Mouse (Mus musculus): ENCODE results near the gene Ctnnd2. TPM values are rescaled to one million over a fixed set of nuclear protein-coding genes. Genes with fewer than 3 reads are reported as not detected.

The Ctnnd2 gene
- total RNA-seq, 2 experiments from 2014 or later, result 2.6 to 2.8 TPM

DNA sequence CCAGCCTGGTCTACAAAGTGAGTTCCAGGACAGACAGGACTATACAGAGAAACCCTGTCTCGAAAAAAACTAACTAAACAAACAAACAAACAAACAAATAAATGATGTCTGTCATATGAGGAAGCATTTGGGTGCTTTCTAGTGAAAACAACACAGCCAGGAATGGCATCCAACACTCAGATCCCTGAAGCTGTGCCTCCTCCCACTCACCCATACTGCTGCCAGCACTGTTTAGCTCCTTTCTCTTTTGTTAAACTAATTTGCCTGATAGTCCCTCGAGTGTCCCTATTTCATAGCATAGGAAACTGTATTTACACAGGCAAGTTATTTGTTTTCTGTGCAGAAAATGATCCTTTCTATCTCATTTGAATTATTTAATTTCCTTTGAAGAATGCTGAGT is 546.8 kb downstream of the Ctnnd2 start:
- no peak for DNase-seq

DNA sequence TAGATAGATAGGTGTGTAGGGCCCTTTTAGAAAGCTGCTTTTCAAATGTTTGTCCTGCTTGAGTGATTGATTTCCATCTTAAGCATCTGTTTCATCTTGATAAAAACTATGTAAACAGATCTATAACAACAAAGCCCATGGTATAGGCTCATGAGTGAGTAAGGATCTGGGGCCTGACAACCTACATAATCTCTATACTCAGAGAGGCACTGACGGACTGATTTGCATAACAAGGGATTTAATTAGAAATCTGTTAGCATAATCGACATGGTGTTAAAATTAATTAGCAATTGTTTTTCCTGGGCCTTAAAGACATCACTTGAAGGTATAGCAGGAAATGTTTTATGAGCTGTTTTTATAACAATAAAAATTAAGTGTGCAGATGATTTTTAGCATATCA is 548.7 kb downstream of the Ctnnd2 start:
- DNase-seq, result no peak

DNA sequence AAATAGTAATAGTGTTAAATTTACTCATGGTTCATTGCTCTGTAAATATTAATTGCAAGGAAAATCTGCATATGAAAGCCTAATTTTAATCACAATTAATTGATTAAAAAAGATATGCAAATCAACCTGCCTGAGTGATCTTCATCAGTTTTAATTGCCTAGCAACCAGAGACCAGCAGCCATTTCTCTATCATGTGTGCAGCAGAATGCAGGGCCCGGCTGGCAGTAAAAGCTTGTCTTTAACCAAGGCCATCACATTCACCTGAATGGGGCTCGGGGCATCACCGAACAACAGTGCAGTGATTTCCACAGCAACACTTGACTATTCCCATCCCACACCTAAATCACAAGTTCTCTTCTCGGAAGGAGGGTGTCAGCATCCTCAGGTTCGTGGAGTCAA is 553.7 kb downstream of the Ctnnd2 start:
- DNase-seq, result no peak

DNA sequence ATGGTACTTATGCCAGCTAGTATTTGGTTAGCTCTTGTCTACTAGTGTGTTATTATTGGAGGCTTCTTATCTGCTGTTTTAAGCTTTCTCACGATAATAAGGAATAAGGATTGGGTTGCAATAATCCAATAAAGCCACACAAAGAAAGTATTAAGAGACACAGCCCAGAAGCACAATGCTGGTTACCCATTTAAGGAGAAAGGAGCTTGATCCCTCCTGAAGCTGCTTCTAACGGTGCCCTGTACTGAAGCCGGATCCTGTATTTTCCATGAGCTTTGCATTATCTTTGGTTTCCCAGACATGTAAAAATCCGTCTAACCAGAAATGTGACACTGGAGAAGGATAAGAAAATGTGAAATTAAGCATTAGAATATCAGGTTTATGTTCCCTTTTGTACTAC is 565.8 kb downstream of the Ctnnd2 start:
- no peak for DNase-seq

DNA sequence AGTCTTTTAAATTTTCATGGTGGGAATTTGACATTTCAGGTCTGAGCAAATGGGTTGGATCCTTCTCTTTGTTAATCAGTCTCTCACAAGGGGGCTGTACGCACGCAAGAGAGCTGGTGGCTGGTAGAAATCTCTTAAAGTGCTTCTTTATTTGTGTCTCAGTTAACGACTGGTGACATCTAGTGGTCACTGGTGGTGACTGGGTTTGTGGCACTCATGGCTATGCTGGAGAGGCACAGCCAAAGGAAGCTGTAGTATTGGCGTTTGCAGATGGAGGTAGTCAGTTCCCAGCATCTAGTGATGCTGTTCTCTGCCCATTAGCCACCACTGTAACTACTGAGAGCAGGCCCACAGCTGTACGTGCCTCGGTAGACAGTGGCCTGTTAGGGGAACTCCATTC is 568.3 kb downstream of the Ctnnd2 start:
- peak; percentile 32 to 50 for DNase-seq

DNA sequence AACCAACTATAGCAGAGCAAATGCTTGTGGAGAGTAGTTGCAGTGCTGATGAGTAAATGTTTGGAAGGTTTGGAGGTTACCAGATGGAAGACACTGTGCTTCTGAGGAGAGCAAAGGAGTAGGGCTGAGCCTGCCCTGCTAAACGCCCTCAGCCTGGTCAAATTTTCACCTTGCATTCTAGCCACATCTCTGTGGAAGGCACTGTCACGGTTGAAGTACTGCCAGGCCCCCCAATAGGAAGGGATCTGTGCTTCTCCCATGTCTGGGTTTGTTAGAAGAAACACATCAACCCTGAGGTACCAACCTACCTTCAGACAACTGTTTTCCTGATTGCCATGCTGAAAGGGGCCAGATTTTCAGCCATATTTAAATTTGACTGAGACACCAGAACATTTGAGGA is 585.6 kb downstream of the Ctnnd2 start:
- no peak for DNase-seq

DNA sequence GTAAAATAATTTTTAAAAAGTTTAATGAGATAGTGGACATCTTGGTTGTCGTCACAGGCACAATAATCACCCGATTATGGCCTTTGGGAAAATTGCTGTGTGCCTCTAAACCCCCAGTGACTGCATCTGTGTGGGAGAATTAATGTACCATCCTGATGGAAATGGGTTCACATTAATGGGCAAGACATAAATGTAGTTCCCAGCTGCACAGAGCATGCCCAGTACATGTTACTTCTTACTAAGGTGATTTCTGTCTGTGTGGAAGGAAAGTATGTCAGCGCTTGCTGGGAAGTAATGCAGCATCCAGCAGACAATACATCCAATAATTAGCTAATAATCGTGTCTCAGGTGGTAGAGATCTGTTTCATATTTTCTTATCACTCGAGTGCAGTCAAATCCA is 589.8 kb downstream of the Ctnnd2 start:
- DNase-seq, result no peak

DNA sequence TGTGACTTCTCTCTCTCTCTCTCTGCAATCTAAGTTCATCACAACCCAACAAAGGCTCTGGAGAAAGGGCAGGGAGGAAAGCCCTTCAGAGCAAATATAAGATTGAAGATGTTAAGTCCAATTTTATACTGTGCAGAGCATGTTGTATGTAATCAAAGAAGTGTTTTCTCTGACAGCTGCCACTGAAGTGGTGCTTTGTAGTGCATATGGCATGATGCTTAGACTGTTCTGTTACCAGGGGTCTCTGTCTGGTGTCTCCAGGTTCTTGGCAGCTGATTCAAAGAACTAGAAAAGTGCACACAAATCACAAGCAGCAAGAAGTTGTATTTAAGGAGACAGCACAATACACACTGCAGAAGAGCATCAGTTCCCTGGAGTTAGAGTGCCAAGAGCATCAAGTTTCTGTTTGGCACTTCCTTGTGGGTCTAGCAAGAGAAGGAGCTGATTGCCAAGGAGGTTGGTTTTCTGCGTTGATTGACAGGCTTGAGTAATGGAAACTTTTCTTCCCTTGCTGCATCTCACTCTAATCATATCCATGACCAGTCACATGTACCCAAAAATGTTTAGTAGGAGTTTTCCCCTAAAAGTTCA is 590.4 kb downstream of the Ctnnd2 start:
- DNase-seq, result no peak

DNA sequence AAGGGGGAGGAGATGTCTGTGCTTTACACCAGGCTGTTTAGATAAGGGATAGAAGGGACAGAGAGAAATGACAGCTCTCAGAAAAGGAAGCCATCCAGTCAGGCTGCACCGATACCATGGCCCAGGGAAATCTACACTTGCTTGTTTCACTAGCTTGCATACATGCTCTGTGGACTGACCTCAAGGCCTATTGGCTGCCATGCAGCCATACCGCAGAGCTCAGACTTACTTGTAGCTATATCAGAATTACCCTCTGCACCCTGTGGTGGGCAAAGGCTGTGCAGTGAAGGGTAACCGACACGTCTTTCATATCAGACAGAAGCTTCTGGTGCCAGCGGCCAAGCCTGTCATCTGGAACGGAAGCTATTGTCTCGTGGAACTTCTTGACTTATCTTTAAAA is 604.5 kb downstream of the Ctnnd2 start:
- no peak for DNase-seq

DNA sequence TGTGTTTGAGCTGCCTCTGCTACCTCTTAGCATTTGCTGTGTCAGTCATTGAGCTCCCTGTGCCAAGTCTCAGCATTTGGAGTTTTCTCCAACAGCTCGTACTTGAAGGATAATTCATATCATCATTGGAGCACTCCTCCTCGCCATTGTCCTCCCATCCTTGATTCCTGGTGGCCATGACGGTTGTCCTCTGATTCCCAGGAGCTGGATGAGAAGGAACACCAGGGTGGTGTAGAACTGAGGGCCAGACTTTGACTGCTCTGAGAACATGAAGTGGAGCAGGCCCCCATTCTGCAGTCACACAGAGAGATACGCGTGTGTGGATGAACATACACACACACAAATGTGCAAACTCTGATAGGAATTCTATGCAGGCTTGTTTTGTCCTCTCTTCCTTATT is 605.4 kb downstream of the Ctnnd2 start:
- no peak for DNase-seq

DNA sequence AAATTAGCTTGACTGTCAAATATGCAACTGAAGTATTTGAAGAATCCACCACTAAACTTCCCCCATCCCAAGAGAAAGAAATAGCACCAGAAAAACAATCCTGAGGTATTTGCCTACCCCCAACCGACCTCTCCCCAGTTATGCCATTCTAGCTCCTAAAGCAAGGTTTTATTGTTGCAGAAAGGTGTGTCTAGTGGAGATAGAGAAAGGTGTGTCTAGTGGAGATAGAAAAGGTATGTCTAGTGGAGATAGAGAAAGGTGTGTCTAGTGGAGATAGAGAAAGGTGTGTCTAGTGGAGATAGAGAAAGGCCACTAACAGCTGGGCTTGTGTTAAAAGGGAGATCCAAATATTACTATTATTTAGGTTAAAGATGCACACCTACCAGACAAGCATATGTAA is 607.5 kb downstream of the Ctnnd2 start:
- DNase-seq, result no peak

DNA sequence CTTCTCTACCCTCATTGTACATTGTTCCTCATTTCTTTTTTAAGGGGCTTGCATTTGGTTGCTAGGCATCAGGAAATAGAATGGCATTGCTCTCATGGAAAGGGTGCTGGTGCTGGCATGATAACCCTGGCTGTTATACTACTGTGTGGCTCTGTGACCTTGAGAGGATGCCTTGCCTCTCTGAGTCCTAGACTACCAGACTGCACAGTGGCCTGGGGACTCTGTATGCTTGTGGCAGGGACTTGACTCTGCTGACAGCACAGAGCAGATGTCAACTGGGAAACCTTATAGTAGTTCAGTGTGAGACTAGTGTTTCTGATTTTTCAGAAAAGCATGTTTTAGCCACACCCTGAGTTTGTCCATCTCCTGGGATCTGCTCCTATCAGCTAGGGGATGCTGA is 608.6 kb downstream of the Ctnnd2 start:
- DNase-seq, result no peak

DNA sequence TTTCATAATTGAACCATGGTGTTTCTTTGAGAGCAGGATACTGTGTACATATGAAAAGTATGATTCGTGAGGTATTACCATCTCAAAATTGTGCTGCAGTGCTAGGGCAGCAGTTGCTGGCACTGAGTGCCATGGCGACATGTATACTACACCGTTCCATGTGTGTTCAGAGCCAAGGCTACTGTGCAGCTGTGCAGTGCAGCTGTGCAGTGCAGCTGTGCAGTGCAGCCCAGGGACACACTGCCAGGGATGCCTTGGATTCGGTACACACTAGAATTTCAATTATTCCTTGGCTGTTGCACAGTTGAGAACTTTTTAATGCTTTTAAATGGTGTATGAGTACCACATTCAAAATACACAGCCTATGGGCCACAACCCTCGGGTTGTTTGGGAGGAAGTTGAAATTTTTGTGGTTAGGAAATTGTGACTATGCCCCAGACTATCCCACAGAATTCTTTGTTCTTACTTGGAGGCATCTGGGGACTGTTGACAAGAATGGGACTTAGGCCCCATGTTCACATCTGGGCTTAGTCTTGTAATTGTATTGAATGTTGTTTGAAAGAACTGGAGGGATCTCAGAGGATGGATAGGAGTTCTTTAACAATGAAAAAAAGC is 613.4 kb downstream of the Ctnnd2 start:
- DNase-seq, result no peak

DNA sequence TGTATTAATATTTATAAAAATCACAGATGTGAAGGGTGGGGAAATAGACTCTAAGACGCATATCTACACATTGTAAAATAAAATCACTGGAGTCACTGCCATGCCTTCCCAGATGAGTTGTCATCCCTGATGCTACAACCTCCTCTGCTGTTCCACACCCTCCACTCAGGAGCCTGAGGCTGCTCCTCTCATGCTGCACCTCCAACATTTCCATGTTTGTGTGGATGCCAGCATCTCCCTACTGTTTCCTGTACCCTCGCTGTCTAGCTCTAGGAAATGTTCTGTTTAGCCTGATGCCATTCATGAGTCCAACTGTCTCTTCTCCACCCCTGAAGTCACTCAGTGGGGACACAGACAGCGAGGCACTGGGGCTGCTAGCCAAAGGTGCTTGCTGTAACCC is 620.9 kb downstream of the Ctnnd2 start:
- DNase-seq, result no peak

DNA sequence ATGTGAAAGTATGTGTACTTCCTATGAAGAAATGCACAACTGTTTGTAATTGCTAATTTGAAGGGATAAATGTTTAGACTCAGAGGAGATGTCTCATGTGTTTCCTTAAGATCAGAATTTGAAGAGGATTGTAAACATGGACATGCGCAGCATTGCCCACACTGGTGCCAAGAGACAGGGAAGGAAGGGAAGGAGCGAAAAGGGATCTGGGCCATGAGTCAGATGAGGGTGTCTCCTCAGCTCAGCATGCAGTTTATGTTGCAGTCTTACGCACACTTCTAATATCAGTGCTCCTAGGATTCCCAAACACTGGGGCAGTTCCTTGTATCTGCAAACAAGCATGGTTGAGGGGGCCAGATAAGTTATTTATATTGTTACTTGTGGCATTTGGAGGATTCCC is 623.3 kb downstream of the Ctnnd2 start:
- no peak for DNase-seq

DNA sequence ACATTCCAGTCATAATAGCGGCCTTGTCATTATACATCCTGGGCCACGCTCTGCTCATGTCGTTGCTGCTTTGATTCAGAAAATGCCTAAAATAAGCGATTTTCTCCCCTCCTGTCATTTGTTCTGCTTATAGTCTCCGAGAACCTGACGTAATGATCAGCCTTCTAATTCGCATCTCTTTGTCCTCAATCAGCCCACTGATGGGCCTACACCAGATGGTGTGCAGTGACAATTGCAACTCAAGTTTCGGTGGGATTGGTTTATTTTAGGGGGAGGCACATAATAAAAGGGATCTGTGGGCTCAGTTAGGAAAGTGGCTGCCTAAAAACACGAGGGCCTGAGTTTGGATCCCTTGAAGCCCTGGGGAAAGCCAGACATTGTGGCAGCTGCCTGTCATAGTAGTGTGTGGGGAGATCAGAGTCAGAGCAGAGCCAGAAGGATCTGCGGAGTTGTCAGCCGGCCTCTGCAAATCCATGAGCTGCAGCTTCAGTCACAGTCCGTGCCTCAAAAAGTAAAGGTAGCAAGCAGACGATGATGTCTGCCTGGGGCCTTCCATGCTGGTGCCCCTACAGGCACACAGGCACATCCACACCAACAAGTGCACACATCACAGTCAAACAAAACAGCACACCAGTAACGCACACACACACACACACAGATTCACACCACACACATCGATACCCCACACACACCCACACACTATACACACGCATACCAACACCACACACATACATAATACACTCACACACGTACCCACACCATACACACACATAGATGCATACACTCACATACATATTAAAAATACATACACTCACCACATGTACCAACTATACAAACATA is 655.3 kb downstream of the Ctnnd2 start:
- DNase-seq, result no peak

DNA sequence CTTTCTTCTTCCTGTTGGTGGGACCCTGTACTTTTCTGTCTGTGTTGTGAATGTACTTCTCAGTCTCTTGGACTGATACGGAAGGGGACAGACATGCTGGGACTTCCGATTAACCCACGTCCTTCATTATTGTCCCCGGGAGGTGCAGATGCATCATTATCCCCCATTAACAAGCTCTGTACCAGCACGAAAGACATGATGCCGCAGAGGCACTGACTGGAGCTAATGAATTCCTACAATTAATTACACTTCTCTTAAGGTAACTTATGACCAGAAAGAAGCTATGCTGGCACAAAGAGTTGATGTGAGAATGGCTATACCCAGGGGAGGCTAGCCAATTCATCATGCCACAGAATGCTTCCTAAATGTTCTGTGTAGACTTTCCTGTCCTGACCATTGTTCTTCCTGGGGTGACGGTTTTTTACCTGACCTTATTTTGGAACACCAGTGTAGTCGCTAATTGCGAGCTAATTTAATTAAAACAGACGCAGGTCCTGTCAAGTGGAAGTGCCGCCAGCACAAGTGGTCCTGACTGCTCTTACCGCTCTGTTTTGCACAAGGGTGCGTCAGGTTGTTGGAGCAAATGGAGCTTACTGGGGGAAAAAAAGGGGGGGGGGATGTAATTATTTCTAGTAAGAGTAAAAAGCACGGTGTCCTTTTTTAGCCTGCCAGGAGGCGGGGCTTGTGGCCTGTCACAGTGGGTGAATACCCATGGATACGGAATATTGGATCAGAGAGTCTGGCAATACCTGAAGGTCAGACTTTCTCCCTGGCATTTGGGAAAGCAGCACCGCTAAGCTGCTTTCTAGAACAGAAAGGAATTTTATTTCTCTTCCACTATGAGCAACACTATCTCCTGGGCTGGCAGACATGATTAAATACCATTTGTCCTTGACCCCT is 685.1 kb downstream of the Ctnnd2 start:
- no peak for DNase-seq

DNA sequence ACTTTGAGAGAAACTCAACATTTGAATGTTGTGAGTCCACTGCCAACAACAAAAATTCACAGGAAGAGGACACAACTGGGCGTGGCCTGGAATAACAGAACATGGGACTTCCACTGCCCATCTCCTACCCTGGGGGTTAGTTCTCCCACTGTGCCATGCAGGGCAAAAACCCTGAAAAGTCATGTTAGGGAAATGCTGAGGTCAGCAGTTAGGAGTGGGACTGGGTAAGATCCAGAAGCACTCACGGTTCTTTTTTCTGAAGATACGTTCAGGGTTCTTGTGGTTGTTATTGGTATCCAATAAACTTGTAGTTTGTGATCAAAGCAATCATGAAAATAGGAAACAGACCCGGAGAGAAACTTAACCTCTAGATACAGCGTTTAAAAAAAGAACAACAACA is 695.0 kb downstream of the Ctnnd2 start:
- DNase-seq, result no peak

DNA sequence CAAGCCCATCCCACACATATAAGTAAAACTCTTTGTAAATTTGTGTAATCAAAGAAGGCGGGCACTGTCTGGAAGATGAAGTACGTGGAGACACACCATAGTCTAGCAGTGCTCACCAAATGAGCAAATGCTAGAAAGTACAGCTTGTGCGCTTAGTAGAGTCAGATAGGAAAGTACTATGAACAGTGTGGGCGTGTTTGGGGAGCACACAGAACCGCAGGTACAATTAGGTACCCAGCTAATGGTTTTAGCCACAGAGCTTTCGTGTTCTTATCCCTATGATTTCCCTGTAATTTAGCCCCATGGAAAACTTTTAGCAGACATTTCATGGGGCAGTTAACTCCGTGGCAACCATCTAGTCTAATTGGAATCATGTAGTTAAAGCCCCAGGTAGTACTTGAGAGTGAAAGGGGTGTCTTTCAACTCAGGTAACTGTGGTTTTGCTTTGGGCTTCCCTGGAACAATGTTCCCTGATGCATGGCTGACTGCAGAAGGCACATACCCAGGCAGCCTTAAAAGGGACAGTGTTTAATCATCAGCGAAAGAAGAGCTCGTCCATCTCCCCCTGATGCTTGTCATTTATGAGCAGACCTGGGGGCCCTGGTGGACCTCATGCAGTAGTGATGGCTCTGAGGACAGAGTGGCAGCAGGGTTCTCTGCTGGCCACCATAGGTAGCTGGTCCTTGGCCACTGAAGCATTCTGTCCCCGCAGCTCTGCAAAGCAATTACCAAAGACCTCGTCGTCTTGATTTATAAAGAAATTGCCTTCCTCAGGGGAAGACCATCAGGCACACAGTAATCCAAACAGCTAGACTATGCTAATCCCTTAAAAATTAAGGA is 697.5 kb downstream of the Ctnnd2 start:
- DNase-seq, result no peak

DNA sequence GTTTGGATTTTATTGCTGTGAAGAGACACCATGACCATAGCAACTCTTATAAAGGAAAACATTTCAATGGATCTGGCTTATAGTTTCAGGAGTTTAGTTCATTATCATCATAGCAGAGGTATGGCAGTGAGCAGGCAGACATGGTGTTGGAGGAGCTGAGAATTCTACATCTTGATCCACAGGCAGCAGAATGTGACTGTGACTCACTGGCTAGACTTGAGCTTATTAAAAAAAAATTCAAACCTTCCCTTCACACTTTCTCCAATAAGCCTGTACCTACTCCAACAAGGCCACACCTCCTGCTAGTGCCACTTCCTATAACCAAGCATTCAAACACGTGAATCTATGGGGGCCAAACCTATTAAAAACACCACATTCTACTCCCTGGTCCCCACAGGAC is 703.1 kb downstream of the Ctnnd2 start:
- no peak for DNase-seq

DNA sequence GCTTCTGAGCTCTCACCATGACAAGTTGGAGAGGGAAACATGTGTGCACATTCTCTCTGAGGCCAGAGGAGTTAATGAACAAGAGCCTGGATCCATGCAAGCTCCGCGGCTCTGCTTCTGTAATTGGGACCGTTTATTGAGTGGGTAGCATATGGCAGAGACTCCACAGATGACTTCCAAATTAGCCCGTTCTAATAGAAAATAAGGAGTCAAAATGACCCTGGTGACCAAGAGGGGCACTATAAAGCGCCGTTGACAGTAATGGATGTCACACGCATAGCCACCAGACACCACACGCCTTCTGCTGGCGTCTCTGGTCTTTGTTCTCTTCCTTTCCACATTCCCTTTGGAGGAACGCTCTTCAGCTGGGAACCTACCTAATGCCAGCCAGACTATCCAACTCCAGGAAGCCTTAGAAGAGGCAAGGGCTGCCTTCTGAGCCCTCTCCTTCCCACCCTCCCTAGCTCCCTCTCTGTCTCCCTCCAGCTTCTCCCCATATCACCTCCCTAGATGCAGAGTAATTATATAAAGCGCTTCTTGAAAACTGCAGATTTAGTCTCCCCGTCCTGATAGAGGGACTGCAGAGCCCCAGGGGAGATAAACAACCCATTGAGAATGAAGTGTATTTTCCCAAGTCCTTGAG is 712.4 kb downstream of the Ctnnd2 start:
- DNase-seq, result no peak

All from adrenal gland, postnatal 36 days (tissue).